Mouse (Mus musculus): ENCODE data around the gene Ptprcap.

The Ptprcap gene

DNA sequence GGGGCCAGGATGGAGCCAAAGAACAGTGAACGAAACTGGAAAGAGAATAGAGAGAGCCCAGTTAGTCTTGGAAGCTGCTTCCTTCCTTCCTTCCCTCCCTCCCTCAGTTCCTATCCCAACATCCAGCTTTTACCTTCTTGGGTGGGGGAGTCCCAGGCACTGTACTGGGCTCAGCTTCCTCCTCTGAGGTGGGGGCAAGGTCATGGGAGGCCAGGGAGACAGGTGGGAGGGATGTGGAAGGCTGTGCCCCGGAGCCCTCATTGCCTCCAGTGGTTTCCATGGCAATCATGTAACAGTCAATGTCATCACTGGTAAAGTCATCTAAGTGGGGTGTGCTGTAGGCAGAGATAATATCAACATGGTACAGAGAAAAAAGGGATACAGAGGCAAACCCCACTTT lies 42.6 kb downstream of the Ptprcap start:
- DNase-seq = no peak

DNA sequence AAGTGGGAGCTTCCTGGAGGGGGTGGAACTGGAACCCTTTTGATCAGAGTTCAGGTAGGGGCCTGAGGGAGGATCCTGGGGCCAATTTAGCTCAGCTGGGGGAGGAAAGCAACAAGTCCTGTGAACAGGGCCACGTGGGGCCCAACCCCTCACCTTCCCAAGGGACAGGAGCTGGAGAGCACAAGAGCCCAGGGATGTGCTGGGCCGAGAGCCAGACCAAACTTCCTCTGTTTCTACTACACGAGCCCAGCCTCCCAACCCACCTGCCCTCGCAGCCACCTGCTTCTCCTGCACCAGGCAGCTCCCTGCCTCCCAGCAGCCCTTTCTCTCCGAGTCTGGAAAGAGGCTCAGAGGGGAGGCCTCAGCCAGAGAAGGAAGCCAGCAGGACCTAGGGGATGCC lies 43.1 kb downstream of the Ptprcap start:
- no peak for DNase-seq

DNA sequence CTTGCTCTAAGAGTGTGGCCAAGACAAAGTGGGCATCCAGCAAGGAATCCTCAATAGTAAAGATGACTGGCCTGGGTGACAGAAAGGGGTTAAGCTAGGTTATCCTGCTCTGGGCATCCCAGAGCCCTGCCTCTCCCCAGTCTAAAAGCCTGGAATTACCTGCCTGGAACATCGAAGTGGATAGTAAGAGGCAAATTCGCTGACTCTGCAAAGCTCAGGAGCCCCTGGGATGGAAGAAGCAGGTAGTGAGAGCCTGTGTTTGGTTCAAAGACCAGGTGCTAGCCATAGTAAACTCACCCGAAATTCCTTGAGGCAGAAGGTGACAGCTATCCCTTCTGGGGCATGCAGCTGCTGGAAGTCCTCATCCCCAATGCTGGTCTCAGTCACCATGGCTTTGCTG lies 43.8 kb downstream of the Ptprcap start:
- DNase-seq = no peak

DNA sequence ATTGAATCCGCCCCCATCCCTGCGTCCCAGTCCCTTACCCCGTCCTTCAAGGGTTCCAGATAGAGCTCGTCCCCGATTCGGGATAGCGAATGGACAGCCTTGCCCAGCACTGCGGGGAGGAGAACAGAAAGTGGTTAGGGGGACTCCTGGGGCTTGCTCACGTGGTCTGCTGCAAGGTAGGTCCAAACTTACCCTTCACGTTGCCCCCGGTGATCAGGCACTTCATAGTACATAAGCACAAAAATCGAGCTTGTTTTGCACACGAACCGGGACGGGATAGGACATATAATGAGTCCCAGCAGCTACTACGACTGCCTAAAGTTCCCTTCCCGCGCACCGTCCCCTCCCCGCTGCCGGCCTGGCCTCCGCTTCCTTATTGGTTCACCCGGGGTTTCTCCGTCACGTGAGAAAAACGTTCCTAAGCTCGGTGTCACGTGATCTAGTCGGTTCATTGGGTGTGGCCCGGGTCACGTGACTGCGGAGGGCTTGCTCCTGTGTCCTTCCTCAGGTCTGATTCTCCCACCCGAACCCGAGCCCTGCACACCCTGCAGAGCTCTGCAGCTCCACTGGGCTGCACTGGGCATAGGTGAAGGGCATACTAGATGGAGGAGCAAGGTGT lies 48.0 kb downstream of the Ptprcap start, which contains the start of gene Rad9a:
TSS of gene Rad9a (minus strand) at position 372 of the 619 bp plus-strand sequence.
- DNase-seq = peak; percentile 95

DNA sequence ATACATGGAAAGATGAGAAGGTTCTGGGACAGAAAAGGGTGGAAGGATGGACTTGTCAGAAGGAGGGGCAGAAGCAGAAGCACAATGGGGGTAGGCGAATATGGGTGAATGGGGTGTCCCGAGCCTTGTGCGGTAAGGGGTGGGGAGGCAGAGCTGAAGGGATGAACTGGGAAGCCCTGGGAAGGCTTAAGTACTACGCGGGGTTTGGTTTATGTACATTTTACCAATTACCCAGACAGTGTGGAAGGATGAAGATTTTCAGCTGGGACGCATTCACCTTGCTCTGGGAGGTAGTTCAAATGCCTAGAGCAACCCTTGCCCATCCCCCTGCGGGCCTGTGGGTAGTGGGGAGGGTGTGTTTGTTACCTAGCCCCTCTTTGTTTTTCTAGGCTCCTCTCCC lies 48.7 kb downstream of the Ptprcap start:
- no peak for DNase-seq

DNA sequence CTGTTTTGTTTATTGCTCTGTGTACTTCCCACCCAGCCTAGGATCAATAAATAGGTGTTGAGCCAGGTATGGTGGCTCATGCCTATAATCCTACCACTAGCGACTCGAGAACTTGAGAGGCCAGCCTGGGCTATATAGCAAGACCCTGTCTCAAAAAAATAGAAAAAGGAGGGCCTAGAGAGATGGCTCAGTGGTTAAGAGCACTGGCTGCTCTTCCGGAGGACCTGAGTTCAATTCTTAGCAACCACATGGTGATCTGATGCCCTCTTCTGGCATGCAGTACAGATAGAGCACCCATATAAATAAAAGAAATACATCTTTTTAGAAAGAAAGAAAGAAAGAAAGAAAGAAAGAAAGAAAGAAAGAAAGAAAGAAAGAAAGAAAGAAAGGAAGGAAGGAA lies 49.7 kb downstream of the Ptprcap start:
- no peak for DNase-seq

DNA sequence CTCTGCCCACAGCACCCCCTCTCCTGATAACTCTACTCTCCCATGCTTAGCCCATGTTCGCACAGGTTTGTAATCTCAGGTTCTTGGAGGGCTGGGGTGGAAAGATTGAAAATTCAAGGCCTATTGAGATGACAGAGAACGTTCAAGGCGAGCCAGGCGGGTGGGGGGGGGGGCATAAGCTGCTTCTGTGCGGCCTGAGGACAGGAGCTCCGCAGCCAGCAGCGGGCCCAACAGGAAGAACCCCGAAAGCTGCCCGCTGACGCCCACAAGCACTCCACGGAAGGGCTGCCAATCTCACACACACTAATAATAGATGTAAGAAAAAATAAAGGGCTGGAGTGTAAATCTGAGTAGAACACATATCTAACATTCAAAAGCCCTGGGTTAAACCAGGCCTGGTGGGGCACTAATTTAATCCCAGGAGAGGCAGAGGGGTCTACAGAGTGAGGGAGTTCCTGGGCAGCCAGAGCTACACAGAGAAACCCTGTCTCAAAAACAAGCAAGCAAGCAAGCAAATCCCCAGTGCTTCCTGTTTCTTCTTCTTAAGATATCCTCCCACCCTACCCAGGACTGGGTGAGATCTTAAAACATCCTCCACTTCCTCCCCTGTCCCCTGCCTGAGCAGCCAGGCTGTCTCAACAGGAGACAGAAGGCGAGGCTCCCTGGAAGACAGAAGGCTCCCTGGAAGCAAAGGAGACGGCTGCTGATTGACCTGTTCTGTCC lies 50.4 kb downstream of the Ptprcap start:
- peak in 1 of 2 experiments; percentile 42 for DNase-seq

DNA sequence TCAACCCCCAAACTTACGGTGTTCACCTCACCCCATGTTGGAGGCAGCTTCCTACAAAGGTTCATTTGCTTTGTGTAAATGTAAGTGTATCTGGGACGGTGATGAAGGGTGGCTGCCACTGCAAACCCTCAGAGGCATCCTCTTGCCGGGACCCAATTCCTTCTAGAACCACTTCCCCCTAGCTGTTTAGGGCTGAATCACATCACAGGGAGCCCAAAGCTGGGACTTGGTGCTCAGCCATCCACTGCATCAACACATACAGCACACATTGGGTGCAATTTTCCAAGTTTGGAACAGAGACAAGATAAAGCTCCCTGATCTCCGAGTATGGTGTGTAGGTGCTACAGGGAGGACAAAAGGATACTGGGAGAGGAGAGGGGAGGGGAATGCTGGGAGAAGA lies 51.5 kb downstream of the Ptprcap start:
- no peak for DNase-seq

Data from spleen, adult 18-20 months (tissue).